Mouse (Mus musculus): ENCODE data around the gene Gpm6b. TPM values are rescaled to one million over a fixed set of nuclear protein-coding genes. Genes with fewer than 3 reads are reported as not detected.

The Gpm6b gene
- total and polyA plus RNA-seq, 3 experiments = 6.4 to 12.5 (median 10.8) TPM

DNA sequence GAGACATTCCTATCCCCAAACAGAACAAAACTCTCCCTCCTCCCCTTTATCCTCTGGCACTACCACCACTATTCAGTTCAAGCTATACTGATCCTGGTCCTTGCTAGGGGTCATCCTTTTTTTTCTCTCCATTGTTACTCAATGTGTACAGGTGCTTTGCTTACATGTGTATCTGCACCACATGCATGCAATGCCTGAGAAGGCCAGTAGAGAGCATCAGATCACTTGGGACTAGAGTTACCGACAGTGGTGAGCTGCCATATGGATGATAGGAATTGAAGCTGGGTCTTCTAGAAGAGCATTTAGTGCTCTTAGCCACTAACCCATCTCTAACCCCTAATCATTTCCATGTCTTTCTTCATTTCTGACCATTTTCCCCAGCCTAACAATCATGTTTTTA, 155.0 kb downstream of the Gpm6b start:
- 85% methylated on average over 1 of the region's 1 CpGs for WGBS
- H3K9ac ChIP-seq (ENCODE audit: low read depth, low read length) = no peak overlapping the region
- no peak for DNase-seq
- no peaks in the 10 kb centered on the region for H3K79me2 ChIP-seq (replicated peaks; ENCODE audit: control insufficient read depth, insufficient read depth, low read length)
- no peaks in the 10 kb centered on the region for H3K4me1 ChIP-seq (ENCODE audit: control insufficient read depth, insufficient read depth, low read length)
- no peak overlapping the region for H3K27ac ChIP-seq
- no peaks in the 10 kb centered on the region for H3K36me3 ChIP-seq (ENCODE audit: control insufficient read depth, insufficient read depth, low read length)
- intact Hi-C loops (cut with DNase I) = no loop called here
- H3K4me3 ChIP-seq = no peak overlapping the region
- no peaks in the 10 kb centered on the region for H3K27me3 ChIP-seq (ENCODE audit: control insufficient read depth, insufficient read depth, low read length)
- TF ChIP-seq CTCF (IDR thresholded peaks at IDR 0.05) (peak; percentile 22; the same call in 1 of the 2 replicates), EP300 (IDR thresholded peaks at IDR 0.05; ENCODE audit: insufficient read depth, low read depth, low read length) (no peak), POLR2A (IDR thresholded peaks at IDR 0.05; ENCODE audit: insufficient read depth, low read depth, low read length) (no peak)

DNA sequence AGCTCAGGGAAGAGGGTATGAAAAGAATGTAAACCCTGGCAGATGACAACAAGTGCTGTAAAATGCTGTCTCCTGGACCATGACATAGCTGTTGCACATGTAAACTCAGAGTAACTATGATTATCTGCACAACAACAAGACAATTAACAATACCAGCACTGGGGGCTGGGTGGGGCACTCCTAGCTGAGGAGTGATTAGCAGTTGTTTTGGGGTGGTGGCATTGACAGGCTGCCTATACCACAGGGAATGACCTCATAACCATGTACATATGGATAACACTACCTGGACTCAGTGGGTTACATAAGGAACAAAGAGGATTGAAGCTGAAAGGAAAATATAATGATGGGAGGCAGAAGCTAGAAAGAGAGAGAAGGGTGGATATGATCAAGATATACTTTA, 169.2 kb downstream of the Gpm6b start:
- no peak overlapping the region for H3K4me3 ChIP-seq
- no peak for TF ChIP-seq POLR2A (IDR thresholded peaks at IDR 0.05; ENCODE audit: insufficient read depth, low read depth, low read length)
- no peak for TF ChIP-seq CTCF (IDR thresholded peaks at IDR 0.05)
- no peak for TF ChIP-seq EP300 (IDR thresholded peaks at IDR 0.05; ENCODE audit: insufficient read depth, low read depth, low read length)
- H3K79me2 ChIP-seq (replicated peaks; ENCODE audit: control insufficient read depth, insufficient read depth, low read length) = no peaks in the 10 kb centered on the region
- no peaks in the 10 kb centered on the region for H3K36me3 ChIP-seq (ENCODE audit: control insufficient read depth, insufficient read depth, low read length)
- no peak for DNase-seq
- H3K27me3 ChIP-seq (ENCODE audit: control insufficient read depth, insufficient read depth, low read length) = no peaks in the 10 kb centered on the region
- H3K4me1 ChIP-seq (ENCODE audit: control insufficient read depth, insufficient read depth, low read length) = no peaks in the 10 kb centered on the region
- H3K27ac ChIP-seq = no peak overlapping the region
- H3K9ac ChIP-seq (ENCODE audit: low read depth, low read length) = no peak overlapping the region
- intact Hi-C loops (cut with DNase I) = no loop called here

DNA sequence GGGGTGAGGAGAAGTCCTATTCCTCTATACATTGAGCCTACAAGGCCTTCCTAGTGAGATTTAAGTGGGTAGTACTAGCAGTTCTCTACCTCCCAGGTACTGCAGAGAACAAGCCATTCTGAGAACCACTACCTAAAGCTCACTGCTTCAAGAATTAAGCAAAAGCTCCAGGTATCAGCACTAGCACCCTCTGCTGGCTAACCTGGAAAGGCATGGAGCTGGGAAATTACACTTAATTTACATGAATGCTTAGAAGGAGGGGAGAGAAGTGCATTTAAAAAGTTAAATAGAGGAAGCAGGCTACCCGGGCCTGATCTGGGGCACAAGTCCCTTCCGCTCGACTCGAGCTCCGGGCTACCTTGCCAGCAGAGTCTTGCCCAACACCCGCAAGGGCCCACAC, 177.5 kb downstream of the Gpm6b start:
- no peak overlapping the region for H3K4me3 ChIP-seq
- 73% methylated on average over 6 of the region's 6 CpGs for WGBS
- no peaks in the 10 kb centered on the region for H3K27me3 ChIP-seq (ENCODE audit: control insufficient read depth, insufficient read depth, low read length)
- H3K27ac ChIP-seq = no peak overlapping the region
- no peaks in the 10 kb centered on the region for H3K4me1 ChIP-seq (ENCODE audit: control insufficient read depth, insufficient read depth, low read length)
- TF ChIP-seq POLR2A (IDR thresholded peaks at IDR 0.05; ENCODE audit: insufficient read depth, low read depth, low read length) = no peak
- TF ChIP-seq EP300 (IDR thresholded peaks at IDR 0.05; ENCODE audit: insufficient read depth, low read depth, low read length) = no peak
- peak; percentile 67 for TF ChIP-seq CTCF (IDR thresholded peaks at IDR 0.05)
- no peak overlapping the region for H3K9ac ChIP-seq (ENCODE audit: low read depth, low read length)
- no peaks in the 10 kb centered on the region for H3K79me2 ChIP-seq (replicated peaks; ENCODE audit: control insufficient read depth, insufficient read depth, low read length)
- peak in 1 of 2 experiments; percentile 4 for DNase-seq
- intact Hi-C loops (cut with DNase I) = loop anchor here (5.0 kb wide), 1 partner anchor 249 kb away; no protein-coding TSS in a partner anchor
- no peaks in the 10 kb centered on the region for H3K36me3 ChIP-seq (ENCODE audit: control insufficient read depth, insufficient read depth, low read length)

DNA sequence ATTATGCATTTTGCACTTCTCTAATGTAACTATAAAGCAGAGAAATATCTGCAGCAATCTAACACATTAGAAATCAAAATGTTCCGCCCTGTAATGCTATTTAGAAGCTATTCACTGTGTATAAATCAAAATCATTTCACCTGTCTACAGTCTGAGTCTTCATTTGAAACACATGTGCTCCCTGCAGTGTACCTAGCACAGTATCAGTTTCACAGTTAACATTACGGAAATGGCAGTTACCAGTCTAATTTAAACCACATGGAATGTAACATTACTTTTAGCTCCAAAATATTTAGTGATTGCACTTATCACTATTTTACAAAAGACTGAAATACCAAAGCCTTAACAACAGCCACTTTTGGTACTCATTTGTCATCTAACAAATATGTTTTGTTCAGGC, 196.1 kb downstream of the Gpm6b start:
- Histone ChIP-seq H3K36me3 (ENCODE audit: control insufficient read depth, insufficient read depth, low read length) (no peaks in the 10 kb centered on the region), H3K79me2 (replicated peaks; ENCODE audit: control insufficient read depth, insufficient read depth, low read length) (no peaks in the 10 kb centered on the region), H3K27me3 (ENCODE audit: control insufficient read depth, insufficient read depth, low read length) (no peaks in the 10 kb centered on the region), H3K4me3 (no peak overlapping the region), H3K27ac (no peak overlapping the region), H3K9ac (ENCODE audit: low read depth, low read length) (no peak overlapping the region), H3K4me1 (ENCODE audit: control insufficient read depth, insufficient read depth, low read length) (peaks cover 1% of the 10 kb centered on the region)
- intact Hi-C loops (cut with DNase I) = no loop called here
- TF ChIP-seq EP300 (IDR thresholded peaks at IDR 0.05; ENCODE audit: insufficient read depth, low read depth, low read length) (no peak), POLR2A (IDR thresholded peaks at IDR 0.05; ENCODE audit: insufficient read depth, low read depth, low read length) (no peak), CTCF (IDR thresholded peaks at IDR 0.05) (no peak)
- no peak for DNase-seq
- WGBS = 84% methylated on average over 2 of the region's 2 CpGs

Other genes with a start within 250 kb of the Gpm6b start
- gene Gemin8, start 68.5 kb upstream of the Gpm6b start, total RNA-seq (2021) = 1 to 10 TPM; 2.6 to 2.7 TPM
- gene Gemin8, start 68.5 kb upstream of the Gpm6b start, polyA plus RNA-seq (2012; rRNA removed) = 3.3 and 4.4 TPM in 2 replicates
- 10 to 100 TPM; 12.0 to 17.1 TPM for gene Trappc2, start 201.7 kb downstream of the Gpm6b start, total RNA-seq (2021)
- gene Trappc2, start 201.7 kb downstream of the Gpm6b start, polyA plus RNA-seq (2012; rRNA removed) = 6.5 and 12.4 TPM in 2 replicates
- 1 to 10 TPM; 3.9 to 4.3 TPM for gene Ofd1, start 201.8 kb downstream of the Gpm6b start, total RNA-seq (2021)
- 0.94 and 1.6 TPM in 2 replicates for gene Ofd1, start 201.8 kb downstream of the Gpm6b start, polyA plus RNA-seq (2012; rRNA removed)
- gene Rab9, start 241.0 kb downstream of the Gpm6b start, total RNA-seq (2021) = 10 to 100 TPM; 21.9 to 25.8 TPM
- gene Rab9, start 241.0 kb downstream of the Gpm6b start, polyA plus RNA-seq (2012; rRNA removed) = 8.3 and 13.7 TPM in 2 replicates